Mouse (Mus musculus): Measurements from ENCODE around the gene Tns2. TPM values are rescaled to one million over a fixed set of nuclear protein-coding genes. Genes with fewer than 3 reads are reported as not detected.

Gene Tns2
- total RNA-seq, 1 experiment from 2014 or later = 3.6 TPM

DNA sequence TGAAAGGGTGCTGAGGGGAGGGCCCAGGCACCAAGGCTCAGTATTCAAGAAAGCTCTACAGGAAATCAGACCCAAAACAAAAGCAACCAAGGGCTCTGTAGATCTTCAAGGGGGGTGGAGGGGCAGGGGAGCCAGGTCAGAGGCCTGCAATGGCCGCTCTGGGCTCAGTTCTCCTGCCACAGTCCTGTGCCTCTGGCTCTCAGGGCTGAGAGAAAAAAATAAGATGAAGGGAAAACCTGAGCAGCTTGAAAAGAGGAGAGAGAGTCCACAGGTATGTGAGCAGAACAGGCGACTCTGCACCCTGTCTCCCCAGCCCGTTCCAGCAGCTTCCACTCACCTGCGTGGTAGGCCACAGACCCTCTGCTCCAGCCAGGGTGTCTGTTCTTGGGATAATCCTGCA, 18.4 kb downstream of the Tns2 start:
- no peak for ATAC-seq (replicated peaks in 1 of 2; ENCODE audit: insufficient read depth in 1 of 2, low FRiP score in 2 of 2, low TSS enrichment in 1 of 2, low read depth in 1 of 2, poor library complexity in 2 of 2, severe bottlenecking in 2 of 2)

DNA sequence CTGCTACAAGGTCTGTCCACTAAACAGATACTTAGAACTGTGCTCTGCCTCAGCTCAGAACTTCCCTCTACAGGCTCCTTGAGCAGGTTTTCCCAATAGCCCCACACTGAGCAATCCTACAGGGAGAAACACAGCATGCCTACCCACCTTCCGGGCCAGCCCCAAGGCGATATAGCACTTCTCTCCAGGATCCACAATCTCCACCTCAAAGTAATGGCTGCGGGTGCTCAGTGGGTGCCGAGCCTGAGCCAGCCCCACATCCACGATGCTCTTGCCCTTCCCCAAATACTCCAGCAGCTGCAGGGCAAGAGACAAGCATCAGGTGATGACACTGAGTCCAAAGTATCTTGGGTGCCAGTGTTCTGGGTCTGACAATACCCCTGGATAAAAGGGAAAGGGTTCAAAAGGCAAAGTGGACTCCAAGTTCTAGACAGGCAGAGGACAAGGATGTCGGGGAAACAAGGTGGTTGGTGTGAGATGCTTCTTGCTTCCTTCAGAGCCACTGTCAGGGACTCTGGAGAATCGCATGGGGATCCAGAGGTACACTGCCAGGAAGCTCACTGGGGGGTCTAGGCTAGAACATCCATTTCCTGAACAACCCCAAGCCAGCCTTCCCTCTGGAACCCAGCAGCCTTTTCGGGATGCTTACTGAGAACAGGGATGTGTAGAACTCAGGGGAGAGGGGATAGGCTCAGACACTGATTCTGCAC, 19.1 kb downstream of the Tns2 start:
- ATAC-seq (replicated peaks in 1 of 2; ENCODE audit: insufficient read depth in 1 of 2, low FRiP score in 2 of 2, low TSS enrichment in 1 of 2, low read depth in 1 of 2, poor library complexity in 2 of 2, severe bottlenecking in 2 of 2) = no peak

DNA sequence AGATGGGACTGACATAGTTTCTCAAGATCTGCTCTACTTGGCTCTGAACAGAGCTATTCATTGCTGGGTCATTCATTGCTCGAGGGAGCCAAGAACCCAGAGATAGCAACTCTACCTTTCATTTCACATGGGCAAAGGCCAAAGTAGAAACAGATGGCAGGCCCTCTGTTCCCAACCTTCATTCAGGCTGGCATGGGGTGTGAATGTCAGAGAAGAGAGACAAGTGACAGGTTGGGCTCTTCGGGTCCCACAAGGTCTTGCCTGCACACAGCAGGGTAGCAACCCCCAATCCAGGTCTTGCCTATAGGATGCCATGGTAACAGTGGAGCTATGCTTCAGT, 19.6 kb downstream of the Tns2 start:
- no peak for ATAC-seq (replicated peaks in 1 of 2; ENCODE audit: insufficient read depth in 1 of 2, low FRiP score in 2 of 2, low TSS enrichment in 1 of 2, low read depth in 1 of 2, poor library complexity in 2 of 2, severe bottlenecking in 2 of 2)

DNA sequence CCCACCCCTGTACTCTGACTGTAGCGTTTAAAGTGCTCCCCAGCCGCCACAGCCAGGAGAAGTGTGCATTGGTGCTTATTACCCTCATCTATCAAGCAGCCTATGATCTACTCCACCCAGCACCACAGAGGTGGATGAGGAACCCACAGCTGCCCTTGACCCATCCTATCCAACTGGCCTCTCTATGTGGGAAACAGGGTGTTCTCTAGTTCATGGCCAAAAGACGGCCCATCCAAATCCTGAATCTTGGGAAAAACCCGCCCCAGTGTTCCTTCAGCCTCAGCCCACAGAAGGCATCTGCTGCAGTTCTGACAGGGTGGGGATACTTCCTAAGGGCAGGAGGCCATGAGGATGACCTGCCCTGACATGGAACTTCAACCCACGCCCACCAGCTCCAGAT, 20.3 kb downstream of the Tns2 start:
- ATAC-seq (replicated peaks in 1 of 2; ENCODE audit: insufficient read depth in 1 of 2, low FRiP score in 2 of 2, low TSS enrichment in 1 of 2, low read depth in 1 of 2, poor library complexity in 2 of 2, severe bottlenecking in 2 of 2) = no peak

GRCm38 (mm10) chr15:102126303-102126702, 26.1 kb downstream of the Tns2 start:
- no peak for ATAC-seq (replicated peaks in 1 of 2; ENCODE audit: insufficient read depth in 1 of 2, low FRiP score in 2 of 2, low TSS enrichment in 1 of 2, low read depth in 1 of 2, poor library complexity in 2 of 2, severe bottlenecking in 2 of 2)

DNA sequence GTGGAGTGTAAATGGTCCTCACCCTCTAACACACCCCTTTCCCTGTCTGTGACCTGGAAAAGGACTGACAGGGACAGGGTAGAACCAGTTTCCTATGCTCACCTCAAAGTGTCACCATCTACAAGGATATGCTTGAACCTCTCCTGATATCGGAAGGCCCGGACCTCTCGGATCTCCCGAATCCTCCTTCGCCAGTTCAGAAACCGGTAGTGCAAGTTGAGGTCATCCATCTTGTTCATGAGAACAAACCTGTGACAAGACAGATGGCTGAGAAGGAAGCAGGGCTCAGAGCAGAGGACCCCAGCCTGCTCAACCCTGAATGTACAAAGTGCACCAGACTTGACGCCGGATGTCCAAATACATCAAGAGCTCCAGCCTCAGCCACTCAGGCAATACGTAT, 33.1 kb downstream of the Tns2 start:
- ATAC-seq (replicated peaks in 1 of 2; ENCODE audit: insufficient read depth in 1 of 2, low FRiP score in 2 of 2, low TSS enrichment in 1 of 2, low read depth in 1 of 2, poor library complexity in 2 of 2, severe bottlenecking in 2 of 2) = no peak

GRCm38 (mm10) chr15:102134709-102135108, 34.5 kb downstream of the Tns2 start:
- ATAC-seq (replicated peaks in 1 of 2; ENCODE audit: insufficient read depth in 1 of 2, low FRiP score in 2 of 2, low TSS enrichment in 1 of 2, low read depth in 1 of 2, poor library complexity in 2 of 2, severe bottlenecking in 2 of 2) = no peak

- ATAC-seq (replicated peaks in 1 of 2; ENCODE audit: insufficient read depth in 1 of 2, low FRiP score in 2 of 2, low TSS enrichment in 1 of 2, low read depth in 1 of 2, poor library complexity in 2 of 2, severe bottlenecking in 2 of 2) = 0 out of 4 replicates have a peak, but pooled peaks of 1 of the 2 experiments have one; percentile 2
Measured at GRCm38 (mm10) chr15:102135522-102136128, 35.4 kb downstream of the Tns2 start.

- ATAC-seq (replicated peaks in 1 of 2; ENCODE audit: insufficient read depth in 1 of 2, low FRiP score in 2 of 2, low TSS enrichment in 1 of 2, low read depth in 1 of 2, poor library complexity in 2 of 2, severe bottlenecking in 2 of 2) = peak; percentile 100
Measured at GRCm38 (mm10) chr15:102136129-102136758, 36.0 kb downstream of the Tns2 start, which contains the start of gene Spryd3. Spryd3 (minus strand) TSS chr15:102136234.

DNA sequence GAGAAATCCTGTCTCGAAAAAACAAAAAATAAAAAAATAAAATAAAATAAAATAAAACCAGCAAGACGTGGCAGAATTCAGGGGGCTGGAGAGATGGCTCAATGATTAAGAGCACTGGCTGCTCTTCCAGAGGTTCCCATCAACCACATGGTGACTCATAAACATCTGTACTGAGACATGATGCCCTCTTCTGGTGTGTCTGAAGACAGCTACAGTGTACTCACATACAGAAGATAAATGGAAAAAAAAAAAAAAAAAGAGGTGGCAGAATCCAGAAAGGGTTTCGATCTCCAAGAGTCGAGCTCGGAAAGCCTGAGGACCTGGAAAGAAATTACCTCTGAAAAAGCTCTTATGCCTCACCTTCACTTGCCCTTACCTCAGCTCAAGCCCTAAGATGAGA, 40.9 kb downstream of the Tns2 start:
- no peak for ATAC-seq (replicated peaks in 1 of 2; ENCODE audit: insufficient read depth in 1 of 2, low FRiP score in 2 of 2, low TSS enrichment in 1 of 2, low read depth in 1 of 2, poor library complexity in 2 of 2, severe bottlenecking in 2 of 2)

- ATAC-seq (replicated peaks in 1 of 2; ENCODE audit: insufficient read depth in 1 of 2, low FRiP score in 2 of 2, low TSS enrichment in 1 of 2, low read depth in 1 of 2, poor library complexity in 2 of 2, severe bottlenecking in 2 of 2) = no peak
Measured at GRCm38 (mm10) chr15:102142914-102143912, 43.0 kb downstream of the Tns2 start.

DNA sequence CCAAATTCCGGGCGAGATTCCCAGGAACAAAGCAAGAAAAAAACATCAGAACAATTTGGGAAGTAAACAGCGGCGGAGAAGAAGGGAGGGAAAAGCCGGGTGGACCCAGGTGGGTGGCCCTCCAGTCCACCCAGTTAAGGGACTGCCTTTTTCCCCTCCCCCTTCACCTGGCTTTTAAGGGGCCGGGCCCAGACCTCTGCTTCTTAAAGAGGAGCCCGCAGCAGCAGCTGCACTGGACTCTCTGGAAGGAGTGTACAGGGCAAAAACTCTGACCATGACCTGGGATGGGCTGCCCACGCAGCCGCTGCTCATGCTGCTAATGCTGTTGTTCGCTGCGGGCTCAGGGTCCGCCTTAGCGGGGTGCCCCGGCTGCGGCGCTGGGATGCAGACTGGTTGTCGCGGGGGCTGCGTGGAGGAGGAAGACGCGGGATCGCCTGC, 44.1 kb downstream of the Tns2 start, which contains the start of gene Igfbp6:
Gene Igfbp6 (plus strand): TSS at position 89 of the 438 bp plus-strand sequence.
- ATAC-seq (replicated peaks in 1 of 2; ENCODE audit: insufficient read depth in 1 of 2, low FRiP score in 2 of 2, low TSS enrichment in 1 of 2, low read depth in 1 of 2, poor library complexity in 2 of 2, severe bottlenecking in 2 of 2) = no peak

- ATAC-seq (replicated peaks in 1 of 2; ENCODE audit: insufficient read depth in 1 of 2, low FRiP score in 2 of 2, low TSS enrichment in 1 of 2, low read depth in 1 of 2, poor library complexity in 2 of 2, severe bottlenecking in 2 of 2) = no peak
Measured at GRCm38 (mm10) chr15:102144726-102145125, 44.5 kb downstream of the Tns2 start.

DNA sequence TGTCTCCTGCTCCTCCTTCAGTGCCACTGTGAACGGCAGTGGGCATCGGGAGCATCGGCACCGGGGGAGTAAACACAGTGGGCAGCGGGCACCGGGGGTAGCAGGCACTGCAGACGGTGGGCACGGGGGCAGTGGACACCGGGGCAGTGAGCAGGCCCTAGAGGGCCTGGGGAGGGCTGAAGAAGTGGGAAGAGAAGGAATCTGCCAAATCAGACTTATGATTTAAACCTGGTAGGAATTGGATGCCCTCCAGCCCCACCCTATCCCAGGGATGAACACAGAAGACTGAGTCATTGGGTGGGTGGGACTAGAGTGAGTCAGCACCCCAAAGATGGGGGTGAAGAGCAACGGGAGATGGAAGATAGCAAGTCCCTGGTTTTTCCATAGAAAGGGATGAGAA, 45.1 kb downstream of the Tns2 start:
- ATAC-seq (replicated peaks in 1 of 2; ENCODE audit: insufficient read depth in 1 of 2, low FRiP score in 2 of 2, low TSS enrichment in 1 of 2, low read depth in 1 of 2, poor library complexity in 2 of 2, severe bottlenecking in 2 of 2) = no peak

- ATAC-seq (replicated peaks in 1 of 2; ENCODE audit: insufficient read depth in 1 of 2, low FRiP score in 2 of 2, low TSS enrichment in 1 of 2, low read depth in 1 of 2, poor library complexity in 2 of 2, severe bottlenecking in 2 of 2) = no peak
Measured at GRCm38 (mm10) chr15:102146089-102146488, 45.9 kb downstream of the Tns2 start.

DNA sequence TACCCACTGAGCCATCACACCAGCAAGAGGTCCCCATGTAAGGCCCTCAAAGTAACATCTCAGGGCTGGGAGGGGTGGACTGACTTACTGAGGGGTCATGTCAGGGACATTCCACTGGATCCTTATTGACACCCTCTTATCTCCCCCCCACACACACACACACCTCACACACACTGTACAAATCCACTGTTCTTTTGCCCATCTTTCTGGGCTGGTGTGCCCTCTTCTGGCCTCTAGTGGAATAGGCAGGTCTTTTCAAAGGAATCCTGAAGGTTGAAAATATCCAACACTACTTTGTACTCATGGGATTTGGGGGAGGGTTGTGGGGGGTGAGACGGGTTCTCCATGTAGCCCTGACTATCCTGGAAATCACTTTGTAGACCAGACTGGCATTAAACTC, 46.7 kb downstream of the Tns2 start:
- peak; percentile 30 to 43; a peak in 1 of 4 replicates for ATAC-seq (replicated peaks in 1 of 2; ENCODE audit: insufficient read depth in 1 of 2, low FRiP score in 2 of 2, low TSS enrichment in 1 of 2, low read depth in 1 of 2, poor library complexity in 2 of 2, severe bottlenecking in 2 of 2)

DNA sequence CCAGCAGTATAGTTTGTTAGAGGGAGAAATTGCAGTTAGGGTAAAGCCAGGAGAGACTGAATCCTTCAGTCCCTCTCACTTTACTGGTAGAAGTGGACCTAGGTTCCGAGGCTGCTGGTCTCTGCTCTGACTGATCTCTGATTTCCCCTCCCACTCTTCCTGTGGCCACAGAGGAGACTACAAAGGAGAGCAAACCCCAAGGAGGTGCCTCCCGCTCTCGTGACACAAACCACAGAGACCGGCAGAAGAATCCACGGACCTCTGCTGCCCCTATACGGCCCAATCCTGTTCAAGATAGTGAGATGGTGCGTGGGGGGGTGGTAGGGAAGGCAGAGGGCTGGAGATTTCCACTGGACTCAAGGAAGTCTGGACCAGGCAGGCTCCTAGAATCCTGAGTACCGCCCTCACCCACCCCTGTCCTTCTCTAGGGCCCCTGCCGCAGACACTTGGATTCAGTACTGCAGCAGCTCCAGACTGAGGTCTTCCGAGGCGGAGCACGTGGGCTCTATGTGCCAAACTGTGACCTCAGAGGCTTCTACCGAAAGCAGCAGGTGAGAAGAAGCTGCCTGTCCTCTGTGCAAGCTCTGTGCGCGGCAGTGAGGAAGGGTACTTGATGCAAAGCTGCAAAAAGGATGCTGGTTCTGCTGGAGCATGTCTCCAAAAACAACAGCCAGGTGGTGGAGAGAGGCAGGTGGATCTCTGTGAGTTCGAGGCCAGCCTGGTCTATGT, 47.6 kb downstream of the Tns2 start:
- ATAC-seq (replicated peaks in 1 of 2; ENCODE audit: insufficient read depth in 1 of 2, low FRiP score in 2 of 2, low TSS enrichment in 1 of 2, low read depth in 1 of 2, poor library complexity in 2 of 2, severe bottlenecking in 2 of 2) = no peak

Measured in hematopoietic stem cell, adult 5-6 weeks (primary cell).